Mouse (Mus musculus) E14TG2a.4 (cell line): Measurements from ENCODE around the gene Sbf2.
"Not testable (repeated sequence)": the region's sequence is repeated elsewhere in the genome, so short reads cannot be mapped to it uniquely, and the experiment has no call there.

Source experiments
- H3K27me3 ChIP-seq: 2 replicates; pipeline ENCODE4 v1.6.1; 2014; ENCODE audit warnings: low read length, control low read depth; ENCODE audit not compliant: insufficient read depth
- H3K36me3 ChIP-seq: 2 replicates; pipeline ENCODE4 v1.6.1; 2014; ENCODE audit warnings: low read length, control low read depth; ENCODE audit not compliant: insufficient read depth
- H3K4me1 ChIP-seq: replicated peaks from 2 replicates; pipeline ENCODE4 v1.6.1; 2014; ENCODE audit warnings: low read depth, low read length, control low read depth
- H3K4me3 ChIP-seq: replicated peaks from 2 replicates; pipeline ENCODE4 v1.5.1; 2014; ENCODE audit warnings: mild to moderate bottlenecking, low read length
- H3K9me3 ChIP-seq: 2 replicates; pipeline ENCODE4 v1.6.1; 2014; ENCODE audit warnings: low read length, control low read depth
- CTCF ChIP-seq: conservative IDR thresholded peaks from 2 replicates; pipeline ENCODE4 v1.5.1; 2014; ENCODE audit warnings: low read length
- NANOG ChIP-seq: IDR thresholded peaks from 2 replicates; pipeline ENCODE4 v1.6.1; 2014; ENCODE audit warnings: borderline replicate concordance, low read length, mixed read lengths
- POU5F1 ChIP-seq: IDR thresholded peaks from 2 replicates; pipeline ENCODE4 v1.6.1; 2014; ENCODE audit warnings: low read length, borderline replicate concordance

The Sbf2 gene

DNA sequence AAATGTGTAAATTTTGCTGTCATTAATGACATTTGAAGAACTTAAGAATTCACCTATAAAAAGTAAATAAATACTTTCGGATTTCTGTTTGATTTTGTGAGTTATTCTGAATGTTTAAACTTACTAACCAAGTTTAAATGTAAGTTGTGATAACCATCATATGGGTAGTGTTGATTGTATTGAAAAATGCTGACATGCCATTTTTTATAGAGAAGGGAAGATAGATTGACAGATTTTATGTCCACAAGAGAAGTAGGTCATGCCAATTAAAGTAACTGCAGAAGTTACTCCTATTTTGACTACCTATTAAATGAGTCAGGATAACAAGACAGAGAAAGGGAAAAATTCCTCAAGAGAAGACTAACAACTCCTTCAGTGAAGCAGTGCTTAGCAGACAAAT lies 53.1 kb downstream of the Sbf2 start:
- TF ChIP-seq NANOG = no peak
- no peak for TF ChIP-seq CTCF
- TF ChIP-seq POU5F1 = no peak
- Histone ChIP-seq H3K27me3 (no peaks in the 10 kb centered on the region), H3K4me3 (no peak overlapping the region), H3K9me3 (no peaks in the 10 kb centered on the region), H3K4me1 (peaks cover 3% of the 10 kb centered on the region; the same call in 1 of the 2 replicates), H3K36me3 (no peaks in the 10 kb centered on the region)

DNA sequence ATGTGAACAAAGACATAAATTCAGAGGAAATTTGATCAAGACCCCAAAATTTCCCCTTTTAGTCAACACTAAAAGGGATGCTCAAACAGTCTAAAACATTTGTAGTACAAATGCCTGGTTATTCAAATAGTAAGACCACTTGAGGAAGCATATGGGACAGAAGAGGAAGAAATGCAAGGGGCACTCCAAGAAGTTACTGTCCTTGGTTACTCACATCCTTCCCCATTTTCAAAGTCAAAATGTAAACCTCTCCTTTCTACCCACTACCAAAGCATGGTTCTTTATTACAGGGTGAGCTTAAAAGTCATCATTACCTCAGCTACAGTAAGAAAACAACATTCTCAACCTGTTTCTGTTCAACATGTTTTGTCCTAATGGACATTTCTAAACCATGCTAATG lies 57.7 kb downstream of the Sbf2 start:
- Histone ChIP-seq H3K36me3 (no peaks in the 10 kb centered on the region), H3K27me3 (no peaks in the 10 kb centered on the region), H3K9me3 (no peaks in the 10 kb centered on the region), H3K4me3 (no peak overlapping the region), H3K4me1 (peaks cover 6% of the 10 kb centered on the region)
- TF ChIP-seq POU5F1 (no peak), CTCF (no peak), NANOG (no peak)

DNA sequence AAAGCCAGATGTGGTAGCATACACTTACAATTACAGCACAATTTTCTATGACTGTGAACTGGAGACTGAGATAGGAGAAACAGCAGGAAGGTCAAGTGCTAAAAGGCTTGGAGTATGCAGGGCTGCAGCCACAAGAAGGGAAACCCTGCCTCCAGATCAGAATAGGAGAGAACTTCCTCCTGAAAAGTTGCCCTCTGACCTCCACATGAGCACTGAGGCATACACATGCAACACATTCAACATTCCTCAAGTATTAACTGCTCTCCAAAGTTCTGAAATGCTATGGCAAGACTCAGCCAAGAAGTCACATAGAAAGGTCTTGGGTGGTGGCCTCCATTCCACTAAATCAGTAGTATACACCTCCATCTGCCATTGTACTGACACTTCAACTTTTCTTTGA lies 58.5 kb downstream of the Sbf2 start:
- Histone ChIP-seq H3K27me3 (no peaks in the 10 kb centered on the region), H3K9me3 (no peaks in the 10 kb centered on the region), H3K4me3 (no peak overlapping the region), H3K36me3 (no peaks in the 10 kb centered on the region), H3K4me1 (peaks cover 6% of the 10 kb centered on the region)
- TF ChIP-seq POU5F1 = no peak
- no peak for TF ChIP-seq CTCF
- TF ChIP-seq NANOG = no peak

DNA sequence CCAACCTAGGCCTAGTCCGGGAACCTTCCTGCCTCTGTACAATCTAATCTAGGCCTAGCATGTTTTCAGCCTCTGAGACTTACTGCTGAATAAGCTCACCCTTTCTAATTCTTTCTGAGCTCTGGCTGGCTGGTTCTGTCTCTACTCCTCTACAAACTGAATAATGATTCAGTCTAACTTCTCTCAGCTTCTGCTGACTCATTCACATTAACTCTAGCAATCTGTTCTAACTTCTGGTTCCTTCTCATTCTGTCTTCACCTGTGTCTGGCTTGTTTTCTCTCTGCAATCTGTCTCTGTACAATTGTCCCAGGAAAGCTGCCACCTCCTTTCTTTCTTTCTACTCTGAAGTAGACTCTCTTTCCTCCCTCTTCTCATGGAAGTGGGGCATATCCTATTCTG lies 59.5 kb downstream of the Sbf2 start:
- TF ChIP-seq POU5F1 = no peak
- TF ChIP-seq CTCF = no peak
- TF ChIP-seq NANOG = no peak
- no peaks in the 10 kb centered on the region for H3K36me3 ChIP-seq
- H3K9me3 ChIP-seq = no peaks in the 10 kb centered on the region
- H3K27me3 ChIP-seq = no peaks in the 10 kb centered on the region
- no peak overlapping the region for H3K4me3 ChIP-seq
- H3K4me1 ChIP-seq = peaks cover 6% of the 10 kb centered on the region

DNA sequence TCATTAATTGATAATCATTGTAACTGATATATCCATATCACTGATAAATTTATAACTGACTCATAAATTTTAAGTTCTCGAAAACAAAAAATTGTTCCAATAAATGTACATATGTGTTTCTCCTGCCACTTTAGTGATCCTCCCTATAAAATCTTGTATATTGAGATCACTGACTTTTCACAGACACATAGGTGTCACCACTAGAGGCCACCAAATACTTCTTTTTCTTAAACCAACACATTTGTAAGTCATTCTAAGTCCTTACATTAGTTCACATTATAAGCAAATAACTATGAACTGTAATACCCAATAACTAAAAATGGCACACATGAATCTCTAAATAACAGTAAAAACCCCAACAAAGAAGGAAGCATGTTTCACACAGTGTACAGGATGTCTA lies 66.5 kb downstream of the Sbf2 start:
- no peak for TF ChIP-seq POU5F1
- TF ChIP-seq NANOG = no peak
- TF ChIP-seq CTCF = peak; percentile 13; the same call in 1 of the 2 replicates
- no peaks in the 10 kb centered on the region for H3K27me3 ChIP-seq
- no peaks in the 10 kb centered on the region for H3K9me3 ChIP-seq
- H3K4me3 ChIP-seq = no peak overlapping the region
- H3K36me3 ChIP-seq = no peaks in the 10 kb centered on the region
- peaks cover 3% of the 10 kb centered on the region for H3K4me1 ChIP-seq

DNA sequence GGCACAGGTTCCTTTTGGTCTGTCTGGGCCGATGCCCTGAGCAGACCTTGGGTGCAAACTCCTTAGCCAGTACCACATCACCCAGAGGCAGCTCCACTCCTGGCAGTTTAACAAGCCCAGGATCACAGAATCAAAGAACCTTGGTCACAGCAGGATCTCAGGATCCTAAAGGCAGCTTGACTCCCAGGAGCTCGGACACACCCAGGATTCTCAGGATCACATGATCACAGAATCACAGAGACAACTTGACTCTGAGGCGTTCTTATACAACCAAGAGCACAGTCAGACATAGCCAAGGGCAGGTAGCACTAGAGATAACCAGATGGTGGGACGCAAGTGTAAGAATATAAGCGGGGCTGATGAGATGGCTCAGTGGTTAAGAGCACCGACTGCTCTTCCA lies 71.4 kb downstream of the Sbf2 start:
- TF ChIP-seq CTCF (no peak), POU5F1 (no peak), NANOG (no peak)
- no peaks in the 10 kb centered on the region for H3K36me3 ChIP-seq

DNA sequence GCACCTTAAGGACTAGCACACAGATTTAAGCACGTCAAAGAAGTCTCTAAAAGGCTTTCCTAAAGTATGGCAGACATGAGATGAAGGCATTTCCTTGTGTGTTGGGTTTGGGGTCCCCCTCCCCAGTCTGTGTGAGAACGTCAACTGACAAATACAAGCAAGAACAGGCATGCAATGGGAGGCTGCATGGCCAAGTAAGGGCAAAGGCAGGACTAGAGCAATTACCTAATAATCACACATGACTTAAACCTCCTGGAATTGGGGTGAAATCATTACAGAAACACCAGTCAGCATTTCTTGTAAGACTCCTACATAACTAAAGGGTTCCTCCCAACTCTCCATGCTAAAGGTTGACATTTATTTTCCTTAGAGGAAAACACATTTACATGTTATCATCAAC lies 75.5 kb downstream of the Sbf2 start:
- Histone ChIP-seq H3K4me3 (no peak overlapping the region), H3K36me3 (no peaks in the 10 kb centered on the region), H3K9me3 (no peaks in the 10 kb centered on the region), H3K27me3 (no peaks in the 10 kb centered on the region), H3K4me1 (peaks cover 6% of the 10 kb centered on the region)
- TF ChIP-seq POU5F1 (no peak), CTCF (no peak), NANOG (no peak)

More for the DNA sequence above, 71.4 kb downstream of the Sbf2 start:
- peaks cover 6% of the 10 kb centered on the region for H3K4me1 ChIP-seq
- no peaks in the 10 kb centered on the region for H3K9me3 ChIP-seq
- H3K4me3 ChIP-seq = no peak overlapping the region
- no peaks in the 10 kb centered on the region for H3K27me3 ChIP-seq

DNA sequence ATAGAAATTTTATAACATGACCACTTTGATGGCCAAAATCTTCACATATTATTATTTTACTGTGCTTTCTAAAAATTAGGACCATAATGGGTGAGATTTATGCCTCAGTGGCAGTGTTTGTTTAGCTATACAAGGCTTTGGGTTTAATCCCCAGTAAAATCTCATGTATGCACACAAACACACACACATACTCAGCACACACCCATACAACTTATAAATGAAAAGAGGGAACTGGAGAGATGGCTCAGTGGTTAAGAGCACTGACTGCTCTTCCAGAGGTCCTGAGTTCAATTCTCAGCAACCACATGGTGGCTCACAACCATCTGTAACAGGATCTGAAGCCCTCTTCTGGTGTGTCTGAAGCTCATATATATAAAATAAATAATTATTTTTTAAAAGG lies 84.4 kb downstream of the Sbf2 start:
- H3K4me3 ChIP-seq, H3K9me3 ChIP-seq, H3K27me3 ChIP-seq, H3K4me1 ChIP-seq, H3K36me3 ChIP-seq: not testable (repeated sequence)

DNA sequence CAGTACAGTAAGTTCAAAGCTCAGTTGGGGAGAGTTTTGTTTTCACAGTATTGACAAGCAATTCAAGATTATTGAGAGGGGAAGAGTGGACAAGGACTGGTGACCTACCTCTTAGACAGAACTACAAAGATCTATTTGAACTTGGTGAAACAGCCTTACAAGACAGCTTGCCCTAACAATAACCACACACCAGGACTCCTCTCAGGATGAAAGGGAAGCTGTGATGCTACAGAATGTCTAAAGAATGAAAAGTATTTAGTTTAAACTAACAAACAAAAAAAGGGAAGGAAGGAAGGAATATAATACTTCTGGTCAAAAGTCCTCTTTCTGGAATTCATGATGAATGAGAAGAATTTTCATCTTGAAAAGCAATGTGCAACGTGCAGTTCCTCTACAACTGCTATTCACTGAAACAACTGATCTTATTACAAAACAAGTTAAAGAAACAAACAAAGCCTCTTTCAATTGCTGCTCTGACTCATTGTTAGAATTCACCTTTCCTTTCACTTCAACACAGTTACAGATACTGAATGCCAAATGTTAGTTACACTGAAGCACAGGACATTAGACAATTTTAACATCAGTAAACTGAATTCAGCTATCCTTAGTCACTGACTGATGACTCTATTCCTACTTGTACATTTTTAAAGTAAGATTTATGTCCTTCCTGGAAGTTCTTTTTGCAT lies 89.5 kb downstream of the Sbf2 start:
- Histone ChIP-seq H3K36me3 (no peaks in the 10 kb centered on the region), H3K4me1 (0 out of 2 replicates have a peak, but pooled peaks cover 3% of the 10 kb centered on the region), H3K4me3 (no peak overlapping the region)

More for the DNA sequence above, 89.5 kb downstream of the Sbf2 start:
- Histone ChIP-seq H3K27me3 (no peaks in the 10 kb centered on the region), H3K9me3 (no peaks in the 10 kb centered on the region)
- TF ChIP-seq NANOG (peak; percentile 60; the same call in 1 of the 2 replicates), POU5F1 (no peak)
